Mouse (Mus musculus) frontal cortex, postnatal 25 days (tissue): Measurements from ENCODE around the gene Gm49396.

Experiments
- DNase-seq, 2 experiments: peaks; one replicate each; pipeline ENCODE4 v3.0.0; 2022; ENCODE audit warnings: low spot score in 2 of 2

Gm49396 gene

DNA sequence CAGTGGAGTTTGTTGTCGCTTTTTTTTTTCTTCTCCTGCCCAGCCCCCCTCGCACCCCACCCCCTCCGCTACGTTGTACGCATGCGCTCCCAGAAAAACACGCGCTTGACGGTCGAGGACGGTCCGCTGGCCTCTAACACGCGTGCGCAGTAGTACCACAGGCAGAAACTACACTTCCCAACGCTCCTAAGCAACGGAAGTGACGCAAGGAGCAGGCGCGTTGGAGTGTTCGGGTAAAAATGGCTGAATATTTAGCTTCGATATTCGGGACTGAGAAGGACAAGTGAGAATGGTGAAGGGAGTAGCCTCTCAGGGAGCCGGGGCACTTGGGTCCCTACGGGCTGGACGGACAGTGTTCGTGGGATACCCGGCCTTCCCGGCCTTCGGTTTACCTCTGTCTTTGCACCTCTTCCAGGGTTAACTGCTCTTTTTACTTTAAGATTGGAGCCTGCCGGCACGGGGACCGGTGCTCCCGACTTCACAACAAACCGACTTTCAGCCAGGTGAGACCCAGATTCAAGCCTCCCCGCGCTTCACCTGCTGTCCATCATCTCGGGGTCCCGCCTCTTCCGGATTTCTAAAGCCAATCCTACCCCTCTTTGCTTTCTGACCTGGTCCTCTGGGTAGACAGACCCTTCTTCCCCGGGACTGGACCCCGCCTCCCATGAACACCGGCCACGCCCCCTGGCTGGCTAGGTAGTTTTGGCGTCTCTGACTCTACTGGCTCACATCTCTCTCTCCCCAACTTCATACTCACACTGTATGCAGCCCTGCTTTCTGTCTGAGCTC lies at the start of gene Gm49396, which contains the start of the genes U2af1l4 and Psenen:
Gm49396 (plus strand) TSS at position 228 of the 789 bp plus-strand sequence.
U2af1l4 (plus strand) TSS at position 185 of the 789 bp plus-strand sequence.
Psenen (minus strand) TSS at position 511 of the 789 bp plus-strand sequence.
- peak; percentile 82 to 92 for DNase-seq

DNA sequence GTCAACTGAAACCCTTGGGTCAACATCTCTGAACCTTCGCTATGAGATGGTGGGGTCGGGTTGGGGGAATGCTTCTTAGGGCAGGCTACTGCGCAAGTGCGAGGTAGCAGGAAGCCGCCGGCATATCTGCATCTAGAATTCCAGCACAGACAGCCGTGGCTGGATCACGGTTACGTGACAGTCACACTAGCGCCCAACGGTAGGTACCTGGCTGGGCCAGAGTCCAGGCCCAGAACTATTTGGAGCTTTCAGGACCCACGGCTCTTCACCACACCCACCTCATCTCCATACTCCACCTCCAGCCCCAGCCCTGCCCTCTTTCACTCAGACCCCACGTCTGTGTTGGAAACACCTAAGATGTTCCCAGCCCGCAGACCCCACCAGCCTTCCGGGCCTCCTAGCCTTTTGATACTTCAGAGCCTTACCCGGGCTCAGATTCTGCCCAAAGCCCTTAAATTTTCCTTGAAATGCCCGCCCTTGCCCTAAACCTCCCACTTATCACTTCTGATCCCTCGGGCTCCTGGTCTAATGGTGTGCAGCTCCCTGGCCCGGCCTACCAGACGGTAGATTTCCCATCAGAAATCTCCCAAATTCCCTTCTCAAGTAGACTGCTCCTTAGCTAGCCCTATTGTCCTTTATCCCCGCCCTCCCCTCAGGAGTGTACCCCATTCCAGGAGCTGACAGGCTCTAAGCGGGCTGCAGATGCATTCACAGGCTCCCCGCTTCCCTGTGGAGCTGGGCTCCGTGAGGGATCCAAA lies 48.0 kb upstream of the Gm49396 start:
- no peak for DNase-seq

DNA sequence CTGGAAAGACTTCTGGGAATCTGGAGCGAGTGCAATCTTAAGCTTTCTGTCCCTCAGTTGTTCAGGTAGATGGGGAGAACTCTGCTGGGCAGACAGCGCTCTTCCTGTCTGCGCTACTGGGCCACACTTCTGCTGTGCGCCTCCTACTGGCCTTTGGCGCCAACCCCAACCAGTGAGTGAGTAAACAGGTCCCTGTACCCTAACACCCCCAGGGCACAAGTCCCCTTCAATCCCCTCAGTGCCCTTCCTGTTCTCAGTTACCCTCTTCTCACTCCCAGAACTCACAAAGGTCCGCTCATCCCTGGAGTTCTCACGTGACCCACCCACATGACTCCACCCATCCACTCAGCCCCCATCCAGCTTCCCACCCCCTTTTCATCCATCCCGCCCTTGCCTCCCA lies 44.8 kb upstream of the Gm49396 start:
- no peak for DNase-seq

DNA sequence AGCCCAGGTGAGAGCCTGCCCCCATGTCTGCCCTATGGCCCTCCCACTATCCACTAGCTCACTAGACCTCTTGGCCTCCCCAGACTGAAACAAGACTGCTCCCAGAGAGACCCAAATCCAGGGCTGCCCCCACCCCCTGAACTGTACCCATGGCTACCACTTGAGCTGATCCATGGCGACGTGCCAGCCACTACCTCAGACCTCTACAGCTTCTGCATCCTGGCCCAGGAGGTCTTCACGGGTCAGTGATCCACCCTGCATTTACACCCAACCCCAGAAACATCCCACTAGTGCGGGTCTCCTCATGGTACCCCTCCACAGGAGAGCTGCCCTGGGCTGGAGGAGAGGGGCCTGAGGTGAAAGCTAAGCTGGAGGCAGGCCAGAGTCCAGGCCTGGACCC lies 42.7 kb upstream of the Gm49396 start:
- DNase-seq, result no peak

DNA sequence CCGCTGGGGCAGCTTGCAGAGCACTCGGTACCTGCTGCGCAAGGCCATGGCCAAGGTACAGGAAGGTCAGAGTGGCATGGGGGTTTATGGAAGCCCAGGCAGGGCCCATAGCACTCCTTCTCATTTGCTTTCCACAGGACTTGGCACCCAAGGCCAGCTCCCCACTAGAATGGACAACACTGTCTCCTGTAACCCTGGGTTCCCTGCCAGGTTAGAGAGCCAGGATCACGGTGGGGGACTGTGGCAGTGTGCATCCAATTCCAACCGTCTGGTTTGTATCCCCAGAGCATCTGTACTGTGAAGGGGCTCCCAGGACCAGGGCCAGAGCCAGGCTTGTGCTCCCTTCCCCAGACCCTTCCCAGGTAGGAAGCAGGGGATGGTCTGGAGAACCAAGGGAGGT lies 42.3 kb upstream of the Gm49396 start:
- DNase-seq, result no peak

DNA sequence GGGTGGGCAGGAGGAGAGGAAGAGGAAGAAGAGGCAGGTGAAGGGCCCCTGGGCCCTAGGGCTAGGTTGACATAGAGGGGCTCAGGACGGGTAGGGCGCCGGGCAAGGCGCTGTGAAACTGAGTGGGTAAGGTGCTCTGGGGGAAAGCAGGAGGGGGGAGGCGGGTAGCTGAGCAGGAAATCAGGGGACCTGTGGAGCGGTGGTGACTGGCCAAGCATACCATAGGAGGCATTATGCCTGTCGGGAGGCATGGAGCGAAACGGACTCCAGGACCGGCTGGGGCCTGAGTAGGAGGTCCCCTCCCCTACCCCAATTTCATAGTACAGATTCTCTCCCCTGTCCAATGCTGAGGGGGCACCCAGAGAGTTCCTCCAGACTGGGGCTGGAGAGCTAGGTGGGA lies 40.3 kb upstream of the Gm49396 start:
- no peak for DNase-seq

DNA sequence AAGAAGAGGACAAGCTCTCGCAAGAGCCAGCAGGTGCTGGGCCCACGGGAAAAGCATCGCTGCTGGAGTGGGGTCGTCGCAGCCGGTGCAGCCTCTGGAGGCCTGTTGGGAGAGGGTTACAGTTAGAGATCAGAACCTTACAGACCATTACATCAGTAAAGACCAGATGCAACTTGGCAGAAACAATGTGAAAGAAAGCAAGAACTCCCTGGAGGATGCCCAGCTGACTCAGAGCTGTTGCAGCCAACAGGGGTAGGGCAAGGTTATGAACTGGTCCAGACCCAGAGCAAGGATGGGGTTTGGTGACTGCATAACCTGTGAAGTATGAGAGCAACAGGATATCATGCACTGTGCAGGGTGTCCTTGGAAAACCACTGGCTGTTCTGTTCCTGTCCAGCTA lies 38.7 kb upstream of the Gm49396 start:
- DNase-seq, result no peak

DNA sequence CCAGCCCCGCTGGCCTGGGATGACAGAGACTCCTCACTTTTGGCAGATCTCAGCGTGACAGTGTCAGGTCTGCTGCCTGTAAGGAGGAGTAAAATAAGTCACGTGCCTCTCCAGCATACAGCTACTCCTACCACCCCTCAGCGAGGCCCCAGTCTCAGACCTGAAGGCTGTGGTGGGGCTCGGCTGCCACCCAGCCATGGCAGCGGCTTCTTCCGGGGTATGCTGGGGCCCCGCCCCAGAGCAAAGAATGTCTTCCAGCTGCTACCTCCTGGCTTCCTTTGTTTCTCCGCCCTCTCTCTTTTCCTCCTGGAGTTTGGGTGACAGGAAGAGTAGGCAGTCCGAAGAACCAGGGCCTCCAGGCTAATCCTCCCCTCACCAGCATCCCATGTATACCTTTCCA lies 37.2 kb upstream of the Gm49396 start:
- DNase-seq, result no peak

DNA sequence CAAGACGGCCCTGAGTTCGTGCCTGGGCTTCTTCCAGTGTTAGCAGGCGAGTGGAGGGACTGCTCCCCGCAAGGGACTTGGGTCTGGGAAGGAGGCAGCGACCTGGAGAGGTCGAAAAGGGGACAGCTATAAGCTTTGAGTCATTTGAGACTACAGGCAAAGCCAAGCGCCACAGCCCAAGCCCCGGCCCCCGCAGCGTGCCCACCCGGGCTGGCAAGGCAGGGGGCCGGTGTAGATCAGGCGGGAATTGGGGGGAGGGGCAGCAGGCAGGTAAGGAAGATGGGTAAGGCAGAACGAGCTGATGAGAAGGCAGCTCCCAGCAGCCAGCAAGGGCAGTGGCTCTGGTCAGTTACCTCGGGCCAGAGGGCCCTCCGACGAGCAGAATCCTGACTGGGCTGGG lies 36.7 kb upstream of the Gm49396 start:
- DNase-seq, result no peak

DNA sequence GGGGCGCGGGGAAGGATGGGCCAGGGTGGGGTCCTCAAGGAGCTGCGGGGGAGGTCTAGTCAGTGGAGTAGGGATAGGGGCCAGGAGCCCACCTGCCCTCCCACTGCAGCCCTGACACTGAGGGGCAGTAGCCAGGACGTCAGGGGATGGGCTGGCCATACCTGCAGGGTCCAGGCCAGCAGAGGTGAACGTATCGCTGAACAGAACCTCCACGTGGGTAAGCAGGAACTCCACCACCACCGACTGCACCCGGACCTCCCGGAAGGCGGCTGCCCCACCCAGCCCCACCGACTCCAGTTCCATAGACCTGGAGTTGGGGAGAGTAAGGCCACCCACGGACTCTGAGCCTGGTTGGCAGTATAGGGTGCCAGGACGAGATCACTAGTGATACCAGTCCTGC lies 36.2 kb upstream of the Gm49396 start:
- no peak for DNase-seq

DNA sequence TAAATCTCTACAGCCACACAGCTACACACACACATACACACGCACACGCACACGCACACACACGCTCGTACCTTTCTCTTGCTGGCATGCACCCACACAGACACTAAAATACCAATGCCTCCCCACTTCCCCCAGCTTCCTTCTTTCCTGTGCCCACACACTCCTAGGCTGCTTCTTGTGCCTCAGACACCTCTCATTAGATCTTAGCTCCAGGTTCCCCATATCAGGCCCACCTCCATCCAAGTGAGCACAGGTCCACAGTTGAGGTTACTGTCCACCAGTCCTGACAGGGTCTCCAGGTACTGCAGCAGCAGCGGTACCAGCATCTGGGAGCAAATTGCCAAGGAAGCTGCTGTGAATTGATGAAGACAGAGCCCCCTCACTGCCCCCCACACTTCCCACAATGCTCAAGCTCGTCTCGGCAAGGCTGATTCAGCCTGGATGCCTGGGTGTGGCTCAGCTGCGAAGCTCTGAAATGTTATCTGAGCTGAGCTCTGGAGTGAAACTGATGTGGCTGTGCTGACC lies 31.8 kb upstream of the Gm49396 start:
- peak in 1 of 2 experiments; percentile 63 for DNase-seq

DNA sequence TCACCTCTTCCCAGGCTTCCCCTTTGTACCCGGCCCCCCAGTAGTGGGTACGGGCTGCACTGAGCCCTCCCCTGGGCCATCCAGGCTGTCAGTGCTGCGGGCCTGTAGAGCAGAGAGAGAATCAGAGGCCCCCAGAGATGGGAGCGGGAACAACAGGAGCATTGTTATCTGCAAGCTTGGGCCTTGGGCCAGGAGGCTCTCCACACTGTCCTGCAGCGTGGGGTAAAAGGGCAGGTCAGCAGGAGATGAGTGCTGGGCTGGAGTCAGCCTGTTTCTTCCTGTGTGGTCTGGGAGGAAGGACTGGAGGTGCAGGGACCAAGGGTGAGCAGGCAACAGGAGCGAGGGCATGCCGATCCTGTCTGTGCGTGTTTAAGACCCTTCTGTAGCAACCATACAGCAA lies 30.2 kb upstream of the Gm49396 start:
- no peak for DNase-seq

DNA sequence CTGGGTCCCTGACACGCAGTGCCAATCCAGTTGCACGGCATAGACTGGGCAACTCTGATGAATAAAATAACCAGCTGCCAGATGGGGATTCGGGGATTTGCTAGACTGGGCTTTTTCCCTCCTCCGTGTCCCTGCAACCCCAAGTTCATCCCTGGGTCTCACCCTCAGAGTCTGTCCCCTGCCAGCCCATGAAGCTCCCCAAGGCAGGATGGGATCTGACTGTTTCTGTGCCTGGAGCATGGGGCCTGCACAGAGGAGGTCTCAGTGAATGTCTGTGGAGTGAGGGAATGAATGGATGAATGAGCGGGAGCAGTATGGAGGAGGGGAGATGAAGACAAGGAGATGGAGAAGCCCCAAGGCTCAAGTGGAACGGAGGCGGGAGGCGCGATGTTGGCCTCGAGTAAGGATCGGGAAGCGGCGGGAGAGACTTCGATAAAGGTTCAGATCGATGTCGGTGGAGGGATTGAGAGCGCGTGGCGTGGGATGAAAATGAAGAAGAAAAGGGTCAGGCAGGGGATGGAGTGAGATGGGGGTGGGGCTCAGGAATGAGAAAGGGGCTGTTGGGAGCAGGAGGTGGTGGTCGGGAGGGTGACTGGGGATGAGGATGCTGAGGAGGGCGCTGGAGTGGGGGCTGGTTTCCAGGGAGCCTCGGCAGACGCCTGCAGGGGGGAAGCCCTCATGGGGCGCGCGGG lies 29.1 kb upstream of the Gm49396 start:
- no peak for DNase-seq

DNA sequence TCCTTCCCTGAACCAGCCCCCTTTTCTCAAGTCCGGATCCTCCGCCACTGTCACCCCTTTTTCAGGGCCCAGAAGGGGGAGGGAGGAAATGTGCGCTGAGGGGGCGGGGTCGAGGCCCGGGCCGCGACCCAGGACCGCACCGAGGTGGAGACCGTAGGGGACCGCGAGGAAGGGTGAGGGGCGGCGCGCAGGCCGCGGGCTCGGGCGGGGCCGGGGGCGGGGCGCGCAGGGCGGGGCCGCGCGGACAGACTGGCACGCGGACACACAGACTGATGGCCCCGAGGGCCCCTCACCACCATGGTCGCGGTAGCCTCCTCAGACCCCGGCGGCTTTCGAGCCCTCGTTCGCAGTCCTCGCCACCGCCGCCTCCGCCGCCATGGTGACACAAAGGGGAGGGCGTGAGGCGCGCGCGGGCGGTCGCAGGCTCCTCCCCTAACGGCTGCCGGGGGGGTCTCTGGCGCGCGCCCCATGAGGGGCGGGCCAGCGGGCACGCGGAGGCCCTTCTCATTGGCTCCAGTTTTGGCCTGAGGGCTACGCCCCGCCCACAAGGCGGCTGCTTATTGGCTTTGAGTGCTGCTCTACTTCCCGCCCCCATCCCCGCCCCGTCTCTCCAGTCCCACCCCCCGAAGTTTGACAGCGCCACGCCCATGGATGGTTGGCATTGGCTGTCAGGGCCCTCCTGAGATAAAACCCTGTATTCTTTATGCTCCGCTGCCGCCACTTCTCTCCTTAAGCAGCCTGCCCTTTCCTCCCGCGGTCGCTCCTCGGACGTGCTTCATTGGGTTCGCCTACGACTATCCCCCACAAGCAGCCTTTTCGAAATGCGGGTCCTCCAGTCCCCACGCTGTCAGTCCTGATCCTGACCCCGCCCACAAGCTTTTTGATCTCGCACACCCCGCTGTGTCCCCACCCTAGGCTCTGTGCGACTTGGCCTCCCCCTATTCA lies 28.2 kb upstream of the Gm49396 start, which contains the start of gene Arhgap33:
Arhgap33 (minus strand) TSS at position 428 of the 945 bp plus-strand sequence.
- DNase-seq, result peak; percentile 86 to 94

DNA sequence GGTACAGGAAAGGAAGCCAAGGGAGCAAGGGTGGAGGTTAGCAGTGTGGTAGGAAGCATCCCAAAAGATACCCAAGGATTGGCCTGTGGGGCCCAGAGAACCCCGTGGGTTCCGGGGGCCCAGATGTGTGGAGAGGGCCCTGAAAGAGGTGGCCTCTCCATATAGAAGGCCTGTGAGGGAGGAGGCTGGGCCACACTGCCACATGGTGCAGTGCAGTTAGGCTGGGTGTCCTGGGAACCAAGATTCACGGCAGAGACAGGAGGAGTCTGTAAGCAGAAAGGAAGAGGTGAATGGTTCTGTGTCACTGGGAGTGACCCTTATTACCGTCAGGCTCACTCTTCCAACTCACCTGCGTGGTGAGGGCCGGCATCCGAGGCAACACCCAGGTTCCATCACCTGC lies 22.6 kb upstream of the Gm49396 start:
- no peak for DNase-seq

DNA sequence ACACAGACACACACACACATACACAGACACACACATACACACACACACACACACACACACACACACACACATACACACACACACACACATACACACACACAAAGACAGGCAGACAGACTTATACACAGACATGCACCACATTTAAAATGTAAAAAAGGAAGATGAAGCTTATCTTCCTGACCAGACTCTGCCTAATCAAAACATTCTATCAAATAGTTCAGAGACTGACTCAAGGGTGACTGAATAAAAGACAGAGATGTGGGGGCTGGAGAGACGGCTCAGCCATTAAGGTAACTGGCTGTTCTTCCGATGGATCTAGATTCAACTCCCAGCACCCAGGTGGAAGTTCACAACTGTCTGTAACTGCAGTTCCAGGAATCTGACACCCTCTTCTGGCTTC lies 18.8 kb upstream of the Gm49396 start:
- no peak for DNase-seq

DNA sequence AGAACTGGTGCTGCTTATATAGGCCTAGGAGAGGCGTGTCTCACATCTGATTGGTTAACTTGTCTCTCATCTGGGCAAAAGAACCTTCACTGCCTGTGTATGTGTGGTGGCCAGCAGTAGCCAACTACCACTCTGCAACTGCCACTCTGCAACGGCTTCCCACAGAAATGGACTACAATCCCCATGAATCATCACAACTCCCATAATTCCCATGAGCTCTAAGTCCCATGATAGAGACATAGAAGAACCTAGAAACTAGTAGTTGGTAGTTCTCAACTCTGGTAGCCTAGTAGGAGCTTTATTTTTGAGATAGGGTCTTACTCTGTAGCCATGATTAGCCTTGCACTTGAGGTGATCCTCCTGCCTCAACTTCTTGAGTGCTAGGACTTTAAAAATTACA lies 13.3 kb upstream of the Gm49396 start:
- DNase-seq, result no peak

DNA sequence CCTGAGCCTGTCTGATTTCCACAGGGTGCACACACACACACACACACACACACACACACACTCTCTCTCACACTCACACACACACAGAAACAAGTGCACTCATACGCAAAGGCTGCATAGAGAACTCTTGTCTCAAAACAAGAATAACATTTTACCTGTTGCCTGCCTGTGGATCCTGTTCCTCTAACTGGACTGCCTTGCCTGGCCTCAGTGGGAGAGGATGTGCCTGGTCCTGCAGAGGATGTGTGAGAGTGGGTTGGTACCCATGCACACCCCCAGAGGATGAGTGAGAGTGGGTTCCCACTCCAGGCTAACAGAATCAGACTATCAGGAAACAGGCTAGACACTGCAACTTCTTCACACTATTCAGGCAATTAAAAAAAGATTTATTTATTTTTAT lies 12.5 kb upstream of the Gm49396 start:
- no peak for DNase-seq

DNA sequence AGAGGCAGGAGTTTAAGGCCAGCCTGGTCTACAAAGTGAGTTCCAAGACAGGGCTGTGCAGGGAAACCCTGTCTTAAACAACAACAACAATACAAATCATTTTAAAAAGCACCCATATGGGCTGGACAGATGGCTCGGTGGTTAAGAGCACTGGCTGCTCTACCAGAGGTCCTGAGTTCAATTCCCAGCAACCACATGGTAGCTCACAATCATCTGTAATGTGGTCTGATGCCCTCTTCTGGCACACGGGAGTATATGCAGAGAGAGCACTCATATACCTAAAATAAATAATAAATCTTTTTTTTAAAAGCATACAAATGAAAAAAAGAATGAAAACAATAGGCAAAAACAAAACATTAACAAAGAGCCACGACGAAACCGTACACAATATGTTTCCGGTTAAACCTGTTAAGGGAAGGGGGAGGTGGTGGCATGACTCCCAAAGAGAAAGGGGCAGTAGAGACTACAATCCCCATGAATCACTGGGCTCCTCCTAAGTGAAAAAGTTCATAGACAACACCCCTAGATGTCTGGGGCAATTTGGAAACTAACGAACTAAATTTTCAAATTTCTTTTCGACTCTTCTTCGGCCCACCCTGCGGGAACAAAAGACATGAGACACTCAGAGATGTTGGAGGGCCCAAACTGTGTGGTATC lies 11.6 kb upstream of the Gm49396 start:
- DNase-seq, result no peak
